Mouse (Mus musculus) ES-E14 (cell line): ENCODE measurements around the gene Rad50.

ENCODE experiments used
- CHD2 ChIP-seq: IDR thresholded peaks from 2 replicates; pipeline ENCODE4 v1.6.1; 2014; ENCODE audit warnings: mild to moderate bottlenecking, low read depth, low read length, inconsistent platforms
- MAFK ChIP-seq: IDR thresholded peaks from 2 replicates; pipeline ENCODE4 v1.6.1; 2014; ENCODE audit warnings: mild to moderate bottlenecking, low read depth, low read length, inconsistent platforms; ENCODE audit not compliant: insufficient read depth
- ZC3H11A ChIP-seq: IDR thresholded peaks from 2 replicates; pipeline ENCODE4 v1.6.1; 2012; ENCODE audit warnings: low read depth, mild to moderate bottlenecking, inconsistent platforms, low read length, borderline replicate concordance
- ZNF384 ChIP-seq: IDR thresholded peaks from 2 replicates; pipeline ENCODE4 v1.6.1; 2012; ENCODE audit warnings: low read depth, low read length, inconsistent platforms

- TF ChIP-seq ZNF384: no peak
- no peak for TF ChIP-seq ZC3H11A
- no peak for TF ChIP-seq CHD2
- no peak for TF ChIP-seq MAFK
These were observed 80.2 kb downstream of the Rad50 start for GRCm38 (mm10) chr11:53626802-53627373.
